Mouse (Mus musculus): ENCODE data around the gene Gm14296.
"Not testable (repeated sequence)": the region's sequence is repeated elsewhere in the genome, so short reads cannot be mapped to it uniquely, and the experiment has no call there.

Gene Gm14296

DNA sequence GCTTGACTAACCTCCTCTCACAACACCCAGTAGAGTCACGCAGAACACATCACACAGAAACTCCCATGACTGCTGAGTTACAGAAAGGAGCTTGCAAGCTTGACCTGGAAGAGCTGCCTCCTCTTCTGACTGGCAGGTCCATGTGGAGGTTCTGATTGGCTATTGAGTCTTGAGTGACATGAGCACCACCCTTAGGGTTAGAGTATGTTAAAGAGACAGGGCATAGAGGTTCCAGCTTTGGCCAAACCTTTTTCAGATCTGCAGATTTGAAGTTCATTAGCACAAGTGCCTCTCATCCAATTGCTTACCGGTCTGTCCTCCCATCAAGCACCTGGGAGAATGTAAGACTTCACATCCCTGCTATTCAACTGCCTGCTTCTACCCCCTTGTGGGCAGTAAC, at the start of gene Gm14296:
Gene Gm14296, minus strand, starts transcription at position 101 of the 400 bp plus-strand sequence.
- ATAC-seq (ENCODE audit: low TSS enrichment): not testable (repeated sequence)

DNA sequence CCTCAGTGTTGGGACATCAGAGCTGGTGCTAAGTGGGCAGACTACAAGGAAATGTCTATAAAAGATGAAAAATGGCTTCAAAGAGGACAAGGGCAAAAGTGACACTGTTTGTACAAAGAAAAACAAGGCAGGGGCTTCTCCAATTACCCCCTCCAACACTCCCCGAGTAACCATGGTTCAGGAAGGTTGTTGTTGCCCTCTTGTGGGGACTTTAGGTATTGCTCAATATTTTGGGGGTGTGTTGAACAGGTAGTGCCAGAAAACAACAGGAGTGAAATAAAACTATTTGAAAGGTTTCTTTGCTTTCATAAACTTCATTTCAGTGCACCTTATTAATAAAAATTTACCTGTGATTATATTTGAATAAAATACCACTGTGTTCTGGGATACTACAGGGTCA, 22.1 kb downstream of the Gm14296 start:
- not testable (repeated sequence) for ATAC-seq (ENCODE audit: low TSS enrichment)
